Mouse (Mus musculus) ovary, postnatal 14 days (tissue): ENCODE measurements at regions not wholly inside any gene's neighbourhood (a gene's known extent, or its start where the extent isn't known, plus 50 kb on each side); places are given as distances from the start of the nearest gene placed in this dataset.
"Not testable (repeated sequence)": the region's sequence is repeated elsewhere in the genome, so short reads cannot be mapped to it uniquely, and the experiment has no call there.

Source experiments
- DNase-seq: peaks from one replicate; pipeline ENCODE4 v3.0.0; 2022; ENCODE audit warnings: low spot score

GRCm38 (mm10) chr7:36224416-36224815 lies 421.6 kb upstream of the Zfp507 start:
- DNase-seq = no peak

- no peak for DNase-seq
Measured at GRCm38 (mm10) chr7:36218386-36218785, 415.6 kb upstream of the Zfp507 start.

- DNase-seq = no peak
Measured at GRCm38 (mm10) chr7:36210034-36210433, 407.2 kb upstream of the Zfp507 start.

- no peak for DNase-seq
Measured at GRCm38 (mm10) chr7:36207525-36208260, 404.9 kb upstream of the Zfp507 start.

GRCm38 (mm10) chr7:36198091-36198700 lies 395.4 kb upstream of the Zfp507 start:
- no peak for DNase-seq

GRCm38 (mm10) chr7:36196154-36196720 lies 393.4 kb upstream of the Zfp507 start:
- no peak for DNase-seq

GRCm38 (mm10) chr7:36192645-36193044 lies 389.8 kb upstream of the Zfp507 start:
- DNase-seq = no peak

GRCm38 (mm10) chr7:36177947-36178346 lies 375.1 kb upstream of the Zfp507 start:
- no peak for DNase-seq

GRCm38 (mm10) chr7:36175296-36175695 lies 372.5 kb upstream of the Zfp507 start:
- no peak for DNase-seq

GRCm38 (mm10) chr7:36172511-36172910 lies 369.7 kb upstream of the Zfp507 start:
- DNase-seq = not testable (repeated sequence)

- DNase-seq = no peak
Measured at GRCm38 (mm10) chr7:36157270-36157945, 354.6 kb upstream of the Zfp507 start.

GRCm38 (mm10) chr7:36156595-36156994 lies 353.8 kb upstream of the Zfp507 start:
- no peak for DNase-seq

- no peak for DNase-seq
Measured at GRCm38 (mm10) chr7:36155576-36155975, 352.8 kb upstream of the Zfp507 start.

- no peak for DNase-seq
Measured at GRCm38 (mm10) chr7:36155159-36155558, 352.4 kb upstream of the Zfp507 start.

GRCm38 (mm10) chr7:36150871-36151560 lies 348.2 kb upstream of the Zfp507 start:
- DNase-seq = no peak

- DNase-seq = no peak
Measured at GRCm38 (mm10) chr7:36136571-36136970, 333.8 kb upstream of the Zfp507 start.

GRCm38 (mm10) chr7:36134557-36134956 lies 331.8 kb upstream of the Zfp507 start:
- DNase-seq = no peak

- peak; percentile 22 for DNase-seq
Measured at GRCm38 (mm10) chr7:36133658-36134143, 330.9 kb upstream of the Zfp507 start.

- no peak for DNase-seq
Measured at GRCm38 (mm10) chr7:36133026-36133425, 330.2 kb upstream of the Zfp507 start.

- DNase-seq = no peak
Measured at GRCm38 (mm10) chr7:36132569-36132968, 329.8 kb upstream of the Zfp507 start.

- no peak for DNase-seq
Measured at GRCm38 (mm10) chr7:36097054-36097453, 294.3 kb upstream of the Zfp507 start.
